Mouse (Mus musculus) kidney, adult 2 months (tissue): ENCODE data around the gene Rps21. TPM values are rescaled to one million over a fixed set of nuclear protein-coding genes. Genes with fewer than 3 reads are reported as not detected.

Experiments used
- DNase-seq: peaks from one replicate; pipeline ENCODE4 v3.0.0; 2021
- H3K27ac ChIP-seq: fragments of 200-500 bp; 2 replicates; pipeline ENCODE4 v1.5.1; 2012; ENCODE audit warnings: low read depth, low read length, control low read depth, inconsistent platforms; ENCODE audit not compliant: insufficient read depth
- H3K27me3 ChIP-seq: fragments of 200-500 bp; replicated peaks from 2 replicates; pipeline ENCODE4 v1.6.1; 2012; ENCODE audit warnings: mild to moderate bottlenecking, moderate library complexity, low read length, inconsistent platforms; ENCODE audit not compliant: control insufficient read depth, insufficient read depth
- H3K36me3 ChIP-seq: fragments of 200-500 bp; 2 replicates; pipeline ENCODE4 v1.6.1; 2012; ENCODE audit warnings: mild to moderate bottlenecking, moderate library complexity, low read length, inconsistent platforms; ENCODE audit not compliant: control insufficient read depth, insufficient read depth
- H3K4me1 ChIP-seq: fragments of 200-500 bp; 2 replicates; pipeline ENCODE4 v1.6.1; 2011; ENCODE audit warnings: low read length; ENCODE audit not compliant: control insufficient read depth, insufficient read depth
- H3K4me3 ChIP-seq: fragments of 200-500 bp; 2 replicates; pipeline ENCODE4 v1.5.1; 2011; ENCODE audit warnings: mild to moderate bottlenecking, low read depth, low read length, control low read depth; ENCODE audit not compliant: insufficient read depth
- CTCF ChIP-seq: fragments of 200-500 bp; conservative IDR thresholded peaks from 2 replicates; pipeline ENCODE4 v1.5.1; 2011; ENCODE audit warnings: low read depth, mild to moderate bottlenecking, control low read depth, low read length, moderate library complexity, mixed read lengths; ENCODE audit not compliant: insufficient read depth, insufficient read length
- POLR2A ChIP-seq: fragments of 200-500 bp; IDR thresholded peaks from one replicate; pipeline ENCODE4 v1.6.1; 2011; ENCODE audit warnings: low read depth, low read length, control low read depth
- WGBS: fragments of 180-500 bp; shearing (Covaris S2); methylation state at CpG from one replicate; pipeline ENCODE4 v1.1.7; 2018; 5-methylcytosine and 5-hydroxymethylcytosine counted together
- polyA plus RNA-seq: library from polyadenylated mRNA; depleted of rRNA; stranded (reverse); fragments of >200 nt; gene quantifications from 2 replicates; pipeline ENCODE4 v1.2.3, GENCODE M21; 2012

Gene Rps21
- polyA plus RNA-seq, 1 experiment: 2,294 TPM

DNA sequence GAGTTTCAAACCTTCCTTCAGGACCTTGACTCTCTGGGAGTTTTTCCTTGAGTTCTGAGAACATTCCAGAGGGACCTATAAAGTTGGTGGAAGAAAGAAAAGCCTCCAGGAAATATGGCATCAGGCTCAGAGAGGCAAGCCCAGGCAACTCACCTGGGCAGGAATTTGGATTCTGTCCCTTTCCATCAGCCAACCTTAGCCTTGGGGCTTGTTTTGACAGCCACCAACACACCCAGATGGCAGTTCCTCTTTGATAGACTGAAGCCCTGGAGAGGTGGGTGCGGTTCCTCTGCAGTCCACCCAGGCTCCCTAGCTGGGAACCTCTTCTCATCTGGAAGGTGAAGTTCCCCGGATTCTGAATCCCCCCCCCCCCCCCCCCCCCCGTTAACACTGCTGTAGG is 20.7 kb upstream of the Rps21 start:
- Histone ChIP-seq H3K36me3 (no peaks in the 10 kb centered on the region), H3K27me3 (no peaks in the 10 kb centered on the region), H3K27ac (peak overlapping the region; percentile 66), H3K4me1 (peaks cover 2% of the 10 kb centered on the region; the same call in 1 of the 2 replicates), H3K4me3 (no peak overlapping the region)
- TF ChIP-seq CTCF (no peak), POLR2A (no peak)
- WGBS: 55% methylated on average over 3 of the region's 3 CpGs
- DNase-seq: no peak

DNA sequence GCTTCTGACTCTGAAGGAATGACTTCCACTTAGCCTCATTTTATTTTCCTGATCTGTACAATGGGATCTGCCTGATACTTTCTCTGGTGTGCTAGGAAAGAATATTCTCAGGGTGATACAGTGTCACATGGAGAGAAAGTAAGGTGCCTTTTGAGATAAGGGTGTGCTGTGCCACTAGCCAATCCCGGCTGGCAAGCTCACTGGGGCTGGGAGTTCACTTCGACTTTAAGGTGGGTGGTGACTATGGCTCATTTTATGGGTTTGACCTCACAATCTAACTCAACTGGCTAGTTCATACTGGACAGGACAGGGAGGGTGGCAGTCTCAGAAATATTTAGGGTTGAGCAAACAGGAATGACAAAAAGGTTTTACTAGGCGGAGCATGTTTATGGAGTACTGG is 20.2 kb upstream of the Rps21 start:
- peak overlapping the region; percentile 75 for H3K27ac ChIP-seq
- no peak for TF ChIP-seq POLR2A
- no peak for TF ChIP-seq CTCF

GRCm38 (mm10) chr2:180237601-180238345 is 19.4 kb upstream of the Rps21 start:
- 76% methylated on average over 7 of the region's 7 CpGs for WGBS
- peaks cover 2% of the 10 kb centered on the region; the same call in 1 of the 2 replicates for H3K4me1 ChIP-seq
- H3K27me3 ChIP-seq: no peaks in the 10 kb centered on the region
- no peak for TF ChIP-seq CTCF
- peak; percentile 62 for DNase-seq
- H3K36me3 ChIP-seq: no peaks in the 10 kb centered on the region
- peak overlapping the region; percentile 75 for H3K27ac ChIP-seq
- H3K4me3 ChIP-seq: no peak overlapping the region

More for the DNA sequence above, 20.2 kb upstream of the Rps21 start:
- peaks cover 2% of the 10 kb centered on the region; the same call in 1 of the 2 replicates for H3K4me1 ChIP-seq
- H3K36me3 ChIP-seq: no peaks in the 10 kb centered on the region
- H3K27me3 ChIP-seq: no peaks in the 10 kb centered on the region
- DNase-seq: peak; percentile 63
- H3K4me3 ChIP-seq: no peak overlapping the region
- 55% methylated on average over 3 of the region's 3 CpGs for WGBS

DNA sequence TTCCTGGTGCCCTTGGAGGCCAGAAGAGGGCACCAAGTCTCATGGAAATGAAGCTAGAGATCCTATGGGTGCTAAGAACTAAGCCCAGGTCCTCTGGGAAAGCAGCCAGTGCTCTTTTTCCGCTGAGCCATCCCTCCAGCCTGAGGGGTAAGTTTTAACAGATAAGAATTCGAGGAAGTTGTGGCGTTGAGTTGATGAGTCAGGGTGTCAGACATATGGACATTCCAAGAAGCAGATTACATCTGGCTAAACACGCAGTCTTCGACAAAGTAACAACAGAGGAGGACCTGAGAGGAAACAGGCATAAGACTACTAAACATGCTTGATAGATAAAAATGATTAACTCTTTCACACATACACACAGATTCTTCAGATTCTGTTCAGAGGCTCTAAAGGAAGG is 18.6 kb upstream of the Rps21 start:
- no peaks in the 10 kb centered on the region for H3K36me3 ChIP-seq
- H3K27ac ChIP-seq: no peak overlapping the region
- WGBS: 74% methylated on average over 5 of the region's 5 CpGs
- no peak for TF ChIP-seq CTCF
- TF ChIP-seq POLR2A: no peak
- no peak overlapping the region for H3K4me3 ChIP-seq
- H3K27me3 ChIP-seq: no peaks in the 10 kb centered on the region
- H3K4me1 ChIP-seq: peaks cover 2% of the 10 kb centered on the region; the same call in 1 of the 2 replicates
- DNase-seq: no peak

- TF ChIP-seq CTCF: no peak
- TF ChIP-seq POLR2A: no peak
- Histone ChIP-seq H3K4me1 (no peaks in the 10 kb centered on the region), H3K4me3 (no peak overlapping the region), H3K27me3 (no peaks in the 10 kb centered on the region), H3K36me3 (no peaks in the 10 kb centered on the region), H3K27ac (no peak overlapping the region)
- DNase-seq: no peak
- WGBS: 93% methylated on average over 4 of the region's 4 CpGs
Observed at GRCm38 (mm10) chr2:180243108-180243507, 14.1 kb upstream of the Rps21 start.

DNA sequence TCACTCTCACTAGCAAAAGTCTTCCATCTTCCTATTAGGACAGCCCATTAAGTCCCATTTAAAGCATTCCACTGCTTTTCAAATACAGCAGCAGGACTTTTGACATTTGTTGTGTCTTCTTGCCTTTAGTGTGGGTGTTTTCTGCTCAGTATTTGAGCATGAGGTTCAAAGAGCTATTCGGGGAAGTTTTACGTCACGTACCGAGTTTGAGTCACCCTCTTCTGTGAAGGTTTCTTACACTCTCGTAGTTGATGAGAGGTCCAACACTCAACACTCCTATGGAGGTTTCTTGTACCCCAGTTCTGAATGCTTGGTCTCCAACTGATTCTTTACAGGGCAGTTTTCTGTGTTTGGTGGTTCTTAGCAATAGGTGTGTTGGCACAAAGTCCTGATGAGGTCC is 9.3 kb upstream of the Rps21 start:
- no peaks in the 10 kb centered on the region for H3K36me3 ChIP-seq
- H3K27me3 ChIP-seq: no peaks in the 10 kb centered on the region
- WGBS: 95% methylated on average over 5 of the region's 5 CpGs
- no peak for TF ChIP-seq POLR2A
- TF ChIP-seq CTCF: no peak
- H3K4me1 ChIP-seq: no peaks in the 10 kb centered on the region; the same call in 1 of the 2 replicates
- no peak for DNase-seq
- H3K4me3 ChIP-seq: no peak overlapping the region
- H3K27ac ChIP-seq: no peak overlapping the region

DNA sequence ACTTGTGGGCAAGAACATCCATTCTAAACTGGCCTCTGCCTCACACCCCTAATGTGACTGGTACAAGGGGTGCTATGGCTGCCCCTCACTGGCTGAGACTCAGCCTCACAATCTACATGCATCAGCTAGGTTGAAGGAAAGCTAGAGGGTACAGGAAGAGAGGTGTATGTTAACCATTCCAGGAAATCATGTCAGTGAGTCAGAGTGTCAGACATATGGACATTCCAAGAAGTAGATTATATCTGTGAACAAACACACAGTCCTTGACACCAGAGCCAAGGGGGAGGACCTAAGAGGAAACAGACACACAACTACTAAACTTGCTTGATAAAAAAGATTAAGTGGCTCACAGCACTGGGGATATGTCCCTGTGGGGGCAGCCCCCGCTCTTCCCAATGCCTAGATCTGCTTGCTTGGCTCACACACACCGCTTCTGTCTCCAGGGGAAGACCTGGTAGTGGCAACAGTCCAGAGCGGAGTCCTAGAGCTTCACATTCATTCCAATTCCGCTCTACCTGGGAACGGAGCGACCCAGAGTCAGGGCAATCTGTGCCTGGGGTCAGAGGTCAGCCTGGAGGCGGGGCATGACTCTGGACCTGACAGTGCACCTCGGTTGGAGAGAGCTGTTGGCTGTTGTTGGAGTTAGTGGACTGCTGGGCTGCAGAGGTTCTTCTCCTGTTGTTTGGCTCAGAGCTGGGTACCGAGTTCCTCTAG is 8.1 kb upstream of the Rps21 start:
- no peak for TF ChIP-seq CTCF
- no peak for TF ChIP-seq POLR2A
- Histone ChIP-seq H3K27me3 (no peaks in the 10 kb centered on the region), H3K4me3 (no peak overlapping the region), H3K27ac (no peak overlapping the region), H3K36me3 (no peaks in the 10 kb centered on the region), H3K4me1 (no peaks in the 10 kb centered on the region; the same call in 1 of the 2 replicates)
- WGBS: 51% methylated on average over 9 of the region's 9 CpGs
- peak; percentile 70 for DNase-seq
